Mouse (Mus musculus): ENCODE measurements at regions not wholly inside any gene's neighbourhood (a gene's known extent, or its start where the extent isn't known, plus 50 kb on each side); places are given as distances from the start of the nearest gene placed in this dataset.

DNA sequence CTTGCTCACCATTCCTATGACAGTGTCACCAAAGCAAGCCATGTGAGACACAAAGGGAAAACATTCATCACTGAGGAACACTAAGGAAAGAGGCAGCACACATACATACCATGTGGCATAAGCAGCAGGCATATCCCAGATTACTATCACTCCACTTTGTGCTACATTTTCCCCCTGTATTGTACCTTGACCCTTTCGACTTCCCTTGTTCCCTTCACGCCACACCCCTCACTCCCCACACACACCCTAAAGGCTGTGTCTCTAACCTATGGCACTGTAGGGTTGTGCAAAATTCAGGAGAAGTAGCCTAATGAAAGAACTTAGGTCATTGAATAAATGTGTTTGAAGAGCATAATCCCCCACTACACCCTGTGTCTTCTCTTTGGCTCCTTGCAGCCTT is 179.5 kb downstream of the Ptprc start:
- H3K27me3 ChIP-seq (ENCODE audit: control insufficient read depth, insufficient read depth, low read length) = no peaks in the 10 kb centered on the region

DNA sequence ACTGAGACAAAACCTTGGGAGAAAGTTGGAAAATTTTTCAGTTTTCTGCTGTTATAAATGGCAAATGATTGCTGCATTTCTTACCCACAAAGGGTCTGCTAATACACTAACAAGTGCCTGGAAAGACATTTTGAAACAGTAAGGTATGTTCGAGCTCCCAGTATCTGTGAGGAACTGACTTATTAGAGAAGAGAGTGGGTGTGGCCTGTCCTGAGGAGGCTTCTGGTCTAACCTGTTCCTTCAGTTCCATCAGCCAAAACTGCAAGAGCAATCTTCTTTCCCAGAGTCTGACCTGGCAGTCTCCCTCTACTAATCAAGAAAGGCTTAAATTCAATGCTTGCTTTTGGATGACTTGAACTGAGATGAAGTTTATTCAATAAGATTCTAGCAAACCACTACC is 183.6 kb downstream of the Ptprc start:
- no peaks in the 10 kb centered on the region for H3K27me3 ChIP-seq (ENCODE audit: control insufficient read depth, insufficient read depth, low read length)
- no peak for DNase-seq (ENCODE audit: low spot score)
- 68% methylated on average over 1 of the region's 1 CpGs for WGBS
- no peak overlapping the region for H3K27ac ChIP-seq (replicated peaks; ENCODE audit: low read depth, low read length)
- H3K4me3 ChIP-seq (replicated peaks; ENCODE audit: low read length) = no peak overlapping the region
- no peaks in the 10 kb centered on the region for H3K36me3 ChIP-seq (ENCODE audit: control insufficient read depth, insufficient read depth, low read length)
- H3K4me1 ChIP-seq (ENCODE audit: control insufficient read depth, insufficient read depth, low read length) = 0 out of 2 replicates have a peak, but pooled peaks cover 4% of the 10 kb centered on the region
- H3K4me2 ChIP-seq (replicated peaks; ENCODE audit: low read depth, low read length, severe bottlenecking) = no peak overlapping the region
- no peak overlapping the region for H3K9ac ChIP-seq (ENCODE audit: low read depth, low read length, severe bottlenecking)
- TF ChIP-seq POLR2A (IDR thresholded peaks at IDR 0.05; ENCODE audit: borderline replicate concordance, extremely low read depth, insufficient read depth, insufficient read length) = no peak
- H3K9me3 ChIP-seq (ENCODE audit: control insufficient read depth, low read length) = no peaks in the 10 kb centered on the region
- no peak for ATAC-seq (ENCODE audit: low FRiP score, low read depth)

More for the DNA sequence above, 179.5 kb downstream of the Ptprc start:
- 95% methylated on average over 2 of the region's 2 CpGs for WGBS
- no peak for TF ChIP-seq POLR2A (IDR thresholded peaks at IDR 0.05; ENCODE audit: borderline replicate concordance, extremely low read depth, insufficient read depth, insufficient read length)
- 0 out of 2 replicates have a peak, but pooled peaks cover 4% of the 10 kb centered on the region for H3K4me1 ChIP-seq (ENCODE audit: control insufficient read depth, insufficient read depth, low read length)
- H3K4me3 ChIP-seq (replicated peaks; ENCODE audit: low read length) = no peak overlapping the region
- H3K9me3 ChIP-seq (ENCODE audit: control insufficient read depth, low read length) = no peaks in the 10 kb centered on the region
- H3K27ac ChIP-seq (replicated peaks; ENCODE audit: low read depth, low read length) = no peak overlapping the region
- DNase-seq (ENCODE audit: low spot score) (no peak), ATAC-seq (ENCODE audit: low FRiP score, low read depth) (no peak)
- H3K36me3 ChIP-seq (ENCODE audit: control insufficient read depth, insufficient read depth, low read length) = no peaks in the 10 kb centered on the region
- no peak overlapping the region for H3K9ac ChIP-seq (ENCODE audit: low read depth, low read length, severe bottlenecking)
- H3K4me2 ChIP-seq (replicated peaks; ENCODE audit: low read depth, low read length, severe bottlenecking) = no peak overlapping the region

DNA sequence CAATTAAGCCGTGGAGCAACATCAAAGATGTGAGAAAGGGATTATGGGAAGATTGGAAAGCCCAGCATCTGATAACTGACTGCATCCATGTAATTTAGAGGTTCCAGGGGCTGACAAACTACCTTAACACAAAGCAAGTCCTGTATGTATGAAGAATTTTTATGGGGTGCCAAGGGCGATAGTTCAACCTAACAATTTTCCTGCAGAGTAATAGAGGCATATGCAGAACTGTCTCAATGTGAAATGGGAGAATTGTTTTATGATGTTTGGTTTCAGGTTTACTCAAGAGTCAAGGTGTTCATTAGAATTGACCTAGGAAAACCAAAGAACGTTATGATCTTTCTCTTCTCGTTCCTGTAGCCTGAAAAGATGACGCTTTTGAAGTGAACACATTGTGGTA is 184.1 kb downstream of the Ptprc start:
- no peak for ATAC-seq (ENCODE audit: low FRiP score, low read depth)
- 63% methylated on average over 5 of the region's 5 CpGs for WGBS

DNA sequence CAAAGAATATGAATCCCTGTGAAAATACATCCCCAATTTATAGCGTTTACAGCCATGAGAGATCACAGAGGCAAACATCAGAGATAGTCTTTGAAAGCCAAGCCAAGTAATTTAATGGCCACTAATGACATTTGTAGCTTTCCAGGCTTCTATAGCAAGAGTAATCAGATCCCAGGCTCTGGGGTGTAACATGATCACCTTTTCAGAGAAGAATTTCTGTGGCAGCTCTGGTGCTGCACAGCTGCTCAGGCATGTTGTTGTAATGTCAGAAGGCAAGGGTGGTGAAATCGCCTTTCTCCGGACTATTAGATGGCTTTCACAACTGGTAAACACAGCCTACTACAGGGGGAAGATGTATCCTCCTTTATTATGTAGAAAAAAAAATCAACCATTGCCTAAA is 202.1 kb downstream of the Ptprc start:
- H3K9me3 ChIP-seq (ENCODE audit: control insufficient read depth, low read length) = no peaks in the 10 kb centered on the region

More for the DNA sequence above, 184.1 kb downstream of the Ptprc start:
- no peak for TF ChIP-seq POLR2A (IDR thresholded peaks at IDR 0.05; ENCODE audit: borderline replicate concordance, extremely low read depth, insufficient read depth, insufficient read length)
- no peak overlapping the region for H3K9ac ChIP-seq (ENCODE audit: low read depth, low read length, severe bottlenecking)
- no peaks in the 10 kb centered on the region for H3K27me3 ChIP-seq (ENCODE audit: control insufficient read depth, insufficient read depth, low read length)
- no peak overlapping the region for H3K27ac ChIP-seq (replicated peaks; ENCODE audit: low read depth, low read length)
- no peak for DNase-seq (ENCODE audit: low spot score)
- peaks cover 9% of the 10 kb centered on the region; the same call in 1 of the 2 replicates for H3K4me1 ChIP-seq (ENCODE audit: control insufficient read depth, insufficient read depth, low read length)
- no peak overlapping the region for H3K4me2 ChIP-seq (replicated peaks; ENCODE audit: low read depth, low read length, severe bottlenecking)
- no peaks in the 10 kb centered on the region for H3K9me3 ChIP-seq (ENCODE audit: control insufficient read depth, low read length)
- H3K4me3 ChIP-seq (replicated peaks; ENCODE audit: low read length) = no peak overlapping the region
- H3K36me3 ChIP-seq (ENCODE audit: control insufficient read depth, insufficient read depth, low read length) = no peaks in the 10 kb centered on the region

DNA sequence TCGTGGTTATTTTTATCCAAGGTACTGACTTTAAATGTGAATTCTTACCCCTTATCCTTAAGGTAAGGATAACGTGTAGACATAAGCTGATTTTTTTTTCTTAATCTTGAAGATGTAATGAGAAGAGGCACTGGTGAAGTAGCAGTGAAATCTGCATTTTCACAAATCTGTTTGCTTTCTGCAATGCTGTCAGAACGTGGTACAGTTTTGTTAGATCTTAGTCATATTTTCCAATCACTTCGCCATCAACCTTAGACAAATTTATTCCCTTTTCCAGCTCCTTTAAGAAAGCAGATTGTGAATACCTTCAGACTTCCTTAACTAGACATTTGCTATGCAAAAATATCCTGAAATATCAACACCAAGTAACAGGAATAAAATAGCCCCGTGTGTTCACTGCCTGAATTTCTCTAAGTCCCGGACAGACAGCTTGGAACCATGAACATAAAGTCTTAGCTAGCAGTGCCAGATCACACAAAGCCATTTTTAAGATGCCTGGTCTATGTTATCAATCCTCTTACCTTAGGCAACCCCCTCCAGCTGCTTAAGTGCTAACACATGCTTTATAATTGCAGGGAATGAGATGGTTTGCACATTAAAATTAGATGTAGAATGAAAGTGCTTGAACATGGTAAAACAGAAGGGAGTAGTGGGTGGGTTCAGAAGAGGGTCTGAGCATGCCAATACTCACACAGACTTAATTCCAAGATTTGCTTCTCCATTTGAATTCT is 202.7 kb downstream of the Ptprc start:
- peak; percentile 42 for DNase-seq (ENCODE audit: low spot score)
- H3K4me3 ChIP-seq (replicated peaks; ENCODE audit: low read length) = no peak overlapping the region
- H3K4me1 ChIP-seq (ENCODE audit: control insufficient read depth, insufficient read depth, low read length) = peaks cover 16% of the 10 kb centered on the region
- no peak for TF ChIP-seq POLR2A (IDR thresholded peaks at IDR 0.05; ENCODE audit: borderline replicate concordance, extremely low read depth, insufficient read depth, insufficient read length)
- peak overlapping the region; percentile 40 for H3K27ac ChIP-seq (replicated peaks; ENCODE audit: low read depth, low read length)
- 21% methylated on average over 6 of the region's 6 CpGs for WGBS
- peak; percentile 71; the same call in 1 of the 2 replicates for ATAC-seq (ENCODE audit: low FRiP score, low read depth)
- H3K9me3 ChIP-seq (ENCODE audit: control insufficient read depth, low read length) = no peaks in the 10 kb centered on the region
- no peak overlapping the region for H3K4me2 ChIP-seq (replicated peaks; ENCODE audit: low read depth, low read length, severe bottlenecking)
- no peaks in the 10 kb centered on the region for H3K36me3 ChIP-seq (ENCODE audit: control insufficient read depth, insufficient read depth, low read length)
- H3K27me3 ChIP-seq (ENCODE audit: control insufficient read depth, insufficient read depth, low read length) = no peaks in the 10 kb centered on the region
- no peak overlapping the region for H3K9ac ChIP-seq (ENCODE audit: low read depth, low read length, severe bottlenecking)

More for the DNA sequence above, 202.1 kb downstream of the Ptprc start:
- no peaks in the 10 kb centered on the region for H3K36me3 ChIP-seq (ENCODE audit: control insufficient read depth, insufficient read depth, low read length)
- no peak overlapping the region for H3K4me2 ChIP-seq (replicated peaks; ENCODE audit: low read depth, low read length, severe bottlenecking)
- DNase-seq (ENCODE audit: low spot score) (peak; percentile 75), ATAC-seq (ENCODE audit: low FRiP score, low read depth) (peak; percentile 88)
- peaks cover 16% of the 10 kb centered on the region for H3K4me1 ChIP-seq (ENCODE audit: control insufficient read depth, insufficient read depth, low read length)
- H3K27me3 ChIP-seq (ENCODE audit: control insufficient read depth, insufficient read depth, low read length) = no peaks in the 10 kb centered on the region
- H3K4me3 ChIP-seq (replicated peaks; ENCODE audit: low read length) = no peak overlapping the region
- no peak overlapping the region for H3K27ac ChIP-seq (replicated peaks; ENCODE audit: low read depth, low read length)
- TF ChIP-seq POLR2A (IDR thresholded peaks at IDR 0.05; ENCODE audit: borderline replicate concordance, extremely low read depth, insufficient read depth, insufficient read length) = no peak
- WGBS = 1% methylated on average over 3 of the region's 3 CpGs
- H3K9ac ChIP-seq (ENCODE audit: low read depth, low read length, severe bottlenecking) = no peak overlapping the region

Data from limb, embryonic 14.5 days (tissue).